Mouse (Mus musculus) fat pad, adult 2 months (tissue): ENCODE data around the gene Creb3l4.
A peak's percentile ranks its signal among the peaks of the same experiment; 100 is the strongest.

Experiments
- DNase-seq: peaks from one replicate; pipeline ENCODE4 v3.0.0-alpha.2; 2011; ENCODE audit warnings: low read depth, low spot score; ENCODE audit errors: extremely low read depth

The Creb3l4 gene

DNA sequence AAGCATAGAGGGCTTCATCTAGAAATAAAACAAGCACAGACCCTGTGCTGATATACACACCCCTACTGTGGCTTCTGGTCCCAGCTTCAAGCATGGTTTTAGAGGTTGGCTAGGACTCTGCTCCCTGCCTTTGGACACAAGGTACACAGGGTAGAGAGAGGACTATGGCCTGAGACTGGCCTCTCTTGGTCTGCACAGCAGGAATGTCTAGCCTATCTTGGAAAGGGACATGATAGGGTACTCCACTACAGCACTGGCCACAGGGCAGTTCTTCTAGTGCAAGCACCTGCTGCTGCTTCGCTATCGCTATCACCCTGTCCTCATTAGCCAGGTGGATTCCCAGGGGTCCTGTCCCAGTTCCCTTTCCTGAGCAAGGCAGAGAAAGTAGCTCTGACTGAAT is 2.1 kb downstream of the Creb3l4 start:
- DNase-seq = no peak

DNA sequence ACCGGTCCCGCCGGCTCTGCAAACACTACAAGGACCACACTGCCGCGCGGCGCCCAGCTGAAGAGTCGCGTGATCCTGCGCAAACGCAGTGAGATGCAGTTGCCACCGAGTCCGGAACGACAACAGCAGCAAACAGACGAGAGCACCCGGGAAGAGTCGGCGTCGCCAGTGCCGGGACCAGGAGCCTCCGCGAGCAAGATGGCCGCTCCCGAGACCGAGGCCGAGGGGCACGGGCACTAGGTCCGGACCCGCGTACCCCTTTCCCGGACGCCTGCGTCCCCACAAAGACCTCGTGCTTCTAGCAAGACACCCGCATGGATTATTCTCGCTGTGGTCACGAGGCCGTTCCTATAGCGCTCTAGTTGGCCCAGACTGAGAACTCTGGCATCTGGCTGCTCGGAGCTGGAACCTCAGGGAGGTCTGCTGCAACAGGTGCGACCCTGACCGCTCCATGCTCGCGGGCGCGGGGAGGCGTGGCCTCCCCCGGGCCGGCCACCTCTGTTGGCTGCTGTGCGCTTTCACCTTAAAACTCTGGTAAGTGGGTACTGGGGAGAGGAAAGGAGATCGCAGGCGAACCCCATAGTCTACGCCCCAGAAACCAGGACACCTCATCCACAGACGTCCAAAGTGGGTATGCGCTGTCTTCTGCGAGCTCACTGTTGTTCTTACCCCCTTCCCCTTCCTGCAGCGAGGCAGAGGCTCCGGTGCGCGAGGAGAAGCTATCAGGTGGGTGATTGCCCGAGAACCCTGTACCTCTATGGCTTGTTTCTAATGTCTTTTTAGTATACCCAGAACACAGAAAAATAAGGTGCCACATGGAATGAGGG is 11.6 kb downstream of the Creb3l4 start, which contains the start of gene Jtb:
Gene Jtb (plus strand): TSS at position 91 of the 827 bp plus-strand sequence.
- peak; percentile 52 for DNase-seq

DNA sequence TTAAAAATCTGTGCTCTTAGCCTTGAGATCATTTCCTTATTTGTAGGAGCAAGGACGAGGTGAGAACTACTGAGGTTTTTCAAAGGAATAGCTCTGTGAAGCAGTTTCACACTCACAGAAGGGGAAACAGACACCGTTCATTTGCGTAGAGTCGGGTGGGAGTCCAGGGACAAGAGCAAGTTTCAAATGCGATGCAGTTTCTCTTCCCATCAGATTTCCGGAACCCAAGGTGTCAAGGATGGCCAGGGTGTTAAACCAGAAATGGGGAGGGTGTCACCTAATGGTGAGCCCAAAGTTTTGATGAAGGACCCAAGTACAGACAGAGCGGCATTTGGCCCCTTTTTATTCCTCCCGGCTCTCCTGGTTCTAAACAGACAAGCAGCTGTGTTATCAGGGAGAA is 12.2 kb downstream of the Creb3l4 start:
- no peak for DNase-seq

DNA sequence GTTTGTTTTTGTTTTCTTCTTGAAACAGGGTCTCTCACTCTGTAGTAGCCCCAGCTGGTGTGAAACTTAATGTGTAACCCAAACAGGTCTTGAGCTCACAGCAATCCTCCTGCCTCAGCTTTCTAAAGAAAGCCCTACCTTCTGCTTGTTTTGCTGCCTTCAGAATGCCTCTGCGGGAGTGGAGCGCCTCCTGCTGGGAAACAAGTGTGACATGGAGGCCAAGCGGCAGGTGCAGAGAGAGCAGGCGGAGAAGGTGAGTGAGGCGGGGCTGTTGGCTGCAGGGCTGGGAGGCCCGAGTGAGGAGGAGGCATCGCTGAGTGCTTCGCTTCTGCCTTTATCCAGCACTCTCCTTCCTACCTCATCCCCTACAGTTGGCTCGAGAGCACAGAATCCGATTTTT is 19.0 kb downstream of the Creb3l4 start:
- DNase-seq = no peak

DNA sequence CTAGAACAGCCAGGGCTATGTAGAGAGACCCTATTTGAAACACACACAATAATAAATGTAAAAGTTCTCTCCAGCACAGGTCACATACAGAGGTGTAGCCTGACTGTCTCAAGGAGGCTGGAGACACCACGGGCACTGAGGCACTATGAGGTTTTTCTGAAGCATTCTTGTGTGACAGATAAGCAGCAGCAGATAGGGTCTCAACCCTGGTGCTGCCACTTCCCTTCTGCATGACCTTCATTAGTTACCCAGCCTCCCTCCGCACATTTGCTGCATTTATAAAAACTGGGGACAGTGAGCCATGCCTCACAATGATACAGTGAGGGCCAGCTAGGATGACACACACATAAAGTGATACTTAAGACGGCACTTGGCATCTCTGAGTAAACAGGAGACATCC is 20.4 kb downstream of the Creb3l4 start:
- DNase-seq = no peak

DNA sequence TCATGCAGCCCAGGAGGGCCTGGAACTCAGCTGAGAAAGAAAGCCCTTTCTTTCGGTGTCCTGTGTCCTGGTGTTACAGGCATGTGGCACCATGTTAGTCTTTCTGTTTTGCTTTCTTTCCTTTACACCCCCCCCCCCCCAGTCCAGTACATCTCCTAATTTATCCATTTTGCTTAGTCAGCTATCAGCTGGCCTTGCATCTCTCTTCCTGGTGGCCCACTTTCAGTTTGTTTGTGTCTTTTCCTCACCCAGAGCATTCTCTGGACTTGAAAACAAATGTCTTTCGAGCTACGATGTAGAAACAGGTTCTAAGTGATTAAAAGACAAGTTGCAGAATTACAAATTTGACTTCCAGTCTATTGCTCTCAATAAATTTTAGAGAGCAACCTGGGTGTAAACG is 20.9 kb downstream of the Creb3l4 start:
- no peak for DNase-seq

DNA sequence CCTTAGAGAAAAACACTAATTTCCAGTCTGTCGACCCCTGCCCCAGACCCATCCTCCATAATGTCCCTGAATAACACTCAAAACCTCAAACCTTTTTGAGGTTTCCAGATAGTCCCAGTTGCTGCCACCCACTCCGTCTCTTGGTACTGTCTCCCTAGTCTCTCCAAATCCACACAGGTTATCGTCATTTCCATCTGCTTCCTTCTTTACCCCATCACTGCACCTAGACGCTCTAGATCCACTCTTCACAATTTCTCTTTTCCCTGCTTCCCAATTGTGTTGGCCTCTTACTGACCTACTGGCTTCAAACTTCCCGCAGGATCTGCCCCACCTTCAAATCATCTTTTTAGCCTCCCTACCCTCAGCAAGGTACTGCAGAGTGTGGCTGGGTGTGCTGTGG is 22.2 kb downstream of the Creb3l4 start:
- no peak for DNase-seq

DNA sequence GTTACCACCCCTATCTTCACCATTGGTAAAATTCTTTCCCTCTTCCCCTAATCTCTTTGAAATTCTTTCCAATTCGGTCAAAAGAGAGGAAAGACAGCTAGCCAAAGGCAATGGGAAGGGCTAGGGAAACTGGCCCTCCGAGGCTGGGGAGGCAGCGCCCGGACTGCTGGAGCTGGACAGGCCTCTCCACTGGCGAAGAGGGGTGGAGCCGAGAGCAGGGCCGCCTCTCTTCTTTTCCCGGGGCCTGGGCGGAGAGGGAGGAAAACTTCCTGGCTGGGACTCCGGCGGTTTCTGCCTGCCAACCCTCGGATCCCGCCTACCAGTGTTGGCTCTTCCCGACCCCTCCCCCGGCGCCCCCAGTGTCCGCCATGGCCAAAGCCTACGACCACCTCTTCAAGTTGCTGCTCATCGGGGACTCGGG is 22.8 kb downstream of the Creb3l4 start:
- no peak for DNase-seq

DNA sequence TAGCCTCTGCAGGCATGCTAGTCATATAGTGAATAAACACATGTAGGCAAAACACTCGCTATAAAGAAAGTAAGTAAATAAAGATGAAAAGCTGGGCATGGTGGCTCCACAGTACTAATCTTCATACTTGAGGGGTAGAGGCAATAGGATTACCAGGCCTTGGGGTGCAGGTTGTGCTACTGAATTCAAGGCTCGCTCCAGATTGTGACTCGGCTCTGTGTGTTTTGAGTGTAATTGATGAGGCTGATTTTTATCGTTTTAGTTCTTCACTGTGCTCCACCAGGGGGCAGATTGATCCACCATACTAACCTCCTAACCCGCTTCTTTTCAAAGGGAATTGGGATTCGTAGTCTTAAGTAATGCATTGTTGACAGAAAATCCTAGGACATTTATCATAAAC is 23.2 kb downstream of the Creb3l4 start:
- no peak for DNase-seq

DNA sequence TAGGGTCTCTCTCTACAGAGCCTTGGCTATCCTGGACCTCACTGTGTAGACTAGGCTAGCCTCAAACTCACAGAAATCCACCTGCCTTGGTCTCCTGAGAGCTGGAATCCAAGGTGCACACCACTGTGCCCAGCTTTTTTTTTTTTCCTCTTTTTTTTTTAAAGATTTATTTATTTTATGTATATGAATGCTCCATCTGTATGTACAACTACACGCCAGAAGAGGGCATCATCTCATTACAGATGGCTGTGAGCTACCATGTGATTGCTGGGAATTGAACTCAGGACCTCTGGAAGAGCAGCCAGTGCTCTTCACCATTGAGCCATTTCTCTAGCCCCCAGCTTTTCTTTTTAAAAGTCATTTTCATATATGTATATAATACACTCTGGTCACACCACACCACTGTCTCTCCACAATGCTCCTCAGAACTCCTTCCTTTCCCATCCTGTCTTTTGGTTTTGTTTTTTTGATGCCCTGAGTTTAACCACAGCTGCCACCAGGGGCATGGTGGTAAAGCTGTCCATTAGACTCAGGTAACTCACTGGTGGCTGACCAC is 27.4 kb downstream of the Creb3l4 start:
- DNase-seq = no peak

DNA sequence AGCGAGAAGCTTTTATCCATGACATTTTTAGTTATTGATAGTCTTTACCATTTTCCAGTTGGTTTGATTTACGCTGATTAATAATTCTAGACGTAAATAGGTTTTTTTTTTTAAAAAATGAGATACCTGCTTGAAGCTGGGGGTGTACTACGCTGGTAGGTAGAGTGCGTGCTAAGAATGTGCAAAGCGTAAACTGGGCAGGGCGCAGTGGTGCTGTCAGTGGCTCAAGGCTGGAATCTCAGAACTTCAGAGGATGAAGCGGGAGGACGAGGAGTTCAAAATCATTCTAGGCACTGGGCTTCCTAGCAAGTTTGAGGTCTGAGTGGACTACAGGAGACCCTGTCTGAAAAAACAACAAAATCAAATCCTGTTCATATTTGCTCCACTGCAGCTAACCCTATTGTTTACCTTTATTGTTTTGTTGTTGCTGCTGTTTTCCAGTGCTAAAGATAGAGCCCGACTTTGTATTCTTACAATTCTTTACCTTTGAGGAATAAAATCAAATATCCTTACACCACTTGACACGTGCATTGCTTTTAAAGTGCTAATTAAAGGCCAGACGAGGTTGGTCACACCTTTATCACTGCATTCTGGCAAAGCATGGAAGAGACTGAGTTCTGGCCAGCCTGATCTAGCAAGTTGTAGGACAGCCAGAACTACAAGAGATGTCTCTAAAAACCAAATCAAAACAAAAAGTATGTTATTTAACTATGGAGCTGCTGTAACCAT is 29.2 kb downstream of the Creb3l4 start:
- DNase-seq = no peak

DNA sequence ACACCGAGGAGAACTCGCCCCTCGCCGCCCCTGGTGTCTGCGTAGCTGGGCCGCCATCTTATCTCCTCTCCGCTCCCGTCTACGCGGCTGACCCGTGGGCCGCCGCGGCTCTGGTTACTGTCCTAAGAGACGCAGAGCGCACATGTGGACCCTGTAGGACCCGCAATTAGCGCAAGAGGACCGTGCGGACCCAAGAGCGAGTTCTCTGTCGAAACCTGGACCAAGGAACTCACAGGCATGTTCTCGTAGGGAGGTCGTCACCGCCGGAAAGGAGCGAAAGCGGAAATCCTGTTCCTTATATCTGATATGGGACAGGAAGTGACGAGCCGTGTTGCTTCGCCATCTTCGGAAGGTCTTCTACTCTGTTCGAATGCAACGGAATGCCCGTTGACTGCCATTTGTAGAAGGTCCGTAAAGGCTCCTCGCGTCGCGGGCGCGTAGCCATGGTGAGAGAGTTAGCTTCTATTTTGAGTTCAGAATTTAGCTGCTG is 29.9 kb downstream of the Creb3l4 start, which contains the start of the genes Rps27 and Rab13:
Gene Rps27 (minus strand): TSS at position 275 of the 490 bp plus-strand sequence.
Gene Rab13 (plus strand): TSS at position 319 of the 490 bp plus-strand sequence.
- DNase-seq = peak; percentile 73

DNA sequence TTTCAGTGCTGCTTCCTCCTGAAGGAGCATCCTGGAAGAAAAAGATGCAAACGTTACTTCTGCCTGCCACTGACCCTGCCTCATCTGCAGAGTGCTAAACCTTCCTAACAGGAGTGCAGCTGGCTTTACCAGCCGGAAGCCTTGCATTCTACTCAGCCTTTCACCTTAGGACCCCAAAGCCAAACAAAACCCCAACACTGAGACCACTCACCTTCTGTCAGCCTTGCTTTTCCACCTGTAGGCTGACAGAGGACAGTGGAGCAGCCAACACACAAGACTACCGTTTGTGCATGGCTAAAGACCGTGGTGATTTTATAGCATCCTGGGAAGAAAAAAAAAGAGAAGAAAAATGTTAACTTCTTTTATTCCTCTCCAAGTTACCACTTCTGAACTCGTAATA is 30.6 kb downstream of the Creb3l4 start:
- no peak for DNase-seq

DNA sequence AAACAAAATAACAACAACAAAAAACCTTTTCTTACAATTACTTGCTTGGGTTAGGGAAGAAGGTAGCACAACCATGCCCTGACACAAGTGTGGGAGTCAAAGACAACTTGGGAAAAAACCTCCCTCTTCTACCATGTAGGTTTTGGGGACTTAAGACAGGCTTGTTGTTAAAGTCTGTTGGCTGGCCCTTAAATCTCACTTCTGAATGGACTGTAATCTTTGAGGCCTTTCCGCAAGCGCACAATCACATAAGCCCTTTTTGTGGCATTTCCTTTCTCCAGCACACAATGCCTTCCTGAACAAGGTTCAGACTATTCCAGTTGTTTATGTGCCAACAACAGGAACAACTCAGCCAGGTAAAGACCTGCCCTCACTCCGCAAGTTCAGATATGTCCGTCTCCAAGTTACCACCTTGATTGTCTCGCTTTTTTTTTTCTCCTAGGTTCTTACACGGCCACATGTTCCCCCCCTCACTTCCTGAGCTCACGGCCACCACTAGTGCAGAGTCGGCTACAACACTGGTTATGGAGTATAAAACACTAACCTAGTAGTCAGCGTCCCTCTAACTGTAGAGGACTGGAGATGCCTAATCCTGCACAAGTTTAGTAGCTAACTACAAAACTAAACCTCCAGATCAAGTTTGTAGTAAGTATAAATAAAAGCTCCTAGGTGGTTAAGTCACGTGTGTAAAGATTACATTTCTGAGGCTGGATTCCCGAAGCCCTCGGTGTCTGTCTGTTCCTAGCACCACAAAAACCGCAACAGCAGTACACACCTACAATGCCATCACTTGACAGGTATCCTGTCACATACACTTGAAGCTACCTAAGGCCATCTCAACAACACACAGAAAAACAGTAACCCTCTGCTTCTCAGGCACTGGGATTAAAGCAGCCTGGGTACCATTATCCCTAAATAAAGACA is 31.6 kb downstream of the Creb3l4 start:
- DNase-seq = no peak

DNA sequence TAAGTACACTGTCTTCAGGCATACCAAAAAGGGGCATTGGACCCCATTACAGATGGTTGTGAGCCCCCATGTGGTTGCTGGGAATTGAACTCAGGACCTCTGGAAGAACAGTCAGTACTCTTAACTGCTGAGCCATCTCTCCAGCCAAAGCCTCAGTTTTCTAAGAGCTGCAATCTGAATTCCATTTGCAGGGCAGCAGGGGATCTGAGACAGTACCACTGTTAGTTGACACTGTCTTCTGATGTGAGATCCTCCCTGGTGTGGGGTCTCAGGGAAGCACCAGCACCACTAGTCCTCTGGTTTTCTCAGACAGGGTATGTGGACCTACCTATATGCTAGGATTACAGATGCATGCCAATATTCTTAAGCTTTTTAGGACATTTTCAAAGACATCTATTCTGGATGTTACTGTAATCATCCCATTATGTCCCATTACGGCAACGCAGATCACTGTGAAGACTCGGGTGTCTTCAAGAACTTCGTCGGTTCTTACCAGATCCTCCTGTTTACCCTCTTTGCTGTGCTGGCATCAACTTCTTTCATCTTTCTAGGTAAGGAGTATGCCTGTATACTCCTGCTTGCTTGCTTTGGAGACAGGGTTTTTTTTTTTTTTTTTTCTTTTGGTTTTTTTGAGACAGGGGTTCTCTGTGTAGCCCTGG is 33.3 kb downstream of the Creb3l4 start:
- no peak for DNase-seq

DNA sequence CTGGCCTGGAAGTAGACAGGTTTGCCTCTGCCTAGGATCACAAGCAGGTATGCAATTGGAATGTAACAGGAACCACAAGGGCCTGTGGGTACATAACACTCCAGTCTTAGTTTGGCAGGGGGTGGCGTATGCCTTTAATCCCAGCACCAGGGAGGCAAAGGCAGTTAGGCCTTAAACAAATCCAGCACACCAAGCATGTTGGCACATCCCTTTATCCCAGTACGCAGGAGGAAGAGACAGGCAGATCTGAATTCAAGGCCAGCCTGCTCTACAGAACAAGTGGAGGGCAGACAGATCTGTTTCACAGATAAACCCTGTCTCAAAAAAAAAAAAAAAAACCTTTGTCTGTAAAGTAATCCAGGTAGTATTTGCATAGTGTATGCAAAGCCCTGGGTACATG is 34.6 kb downstream of the Creb3l4 start:
- peak; percentile 78 for DNase-seq

DNA sequence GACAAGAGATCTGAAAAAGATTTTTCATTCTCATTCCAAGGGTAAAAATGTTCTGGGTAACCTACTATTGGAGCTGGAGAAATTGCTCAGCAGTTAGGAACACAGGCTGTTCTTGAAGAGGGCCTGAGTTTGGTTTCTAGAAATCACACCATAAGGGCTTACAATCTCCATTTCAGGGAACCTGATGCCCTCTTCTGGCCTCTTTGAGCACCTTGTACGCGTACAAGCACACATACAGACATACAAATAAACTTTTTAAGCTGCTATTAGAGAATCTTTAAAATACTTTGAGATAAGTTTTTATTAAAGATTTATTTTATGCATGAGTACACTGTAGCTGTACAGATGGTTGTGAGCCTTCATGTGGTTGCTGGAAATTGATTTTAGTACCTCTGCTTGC is 38.7 kb downstream of the Creb3l4 start:
- no peak for DNase-seq

DNA sequence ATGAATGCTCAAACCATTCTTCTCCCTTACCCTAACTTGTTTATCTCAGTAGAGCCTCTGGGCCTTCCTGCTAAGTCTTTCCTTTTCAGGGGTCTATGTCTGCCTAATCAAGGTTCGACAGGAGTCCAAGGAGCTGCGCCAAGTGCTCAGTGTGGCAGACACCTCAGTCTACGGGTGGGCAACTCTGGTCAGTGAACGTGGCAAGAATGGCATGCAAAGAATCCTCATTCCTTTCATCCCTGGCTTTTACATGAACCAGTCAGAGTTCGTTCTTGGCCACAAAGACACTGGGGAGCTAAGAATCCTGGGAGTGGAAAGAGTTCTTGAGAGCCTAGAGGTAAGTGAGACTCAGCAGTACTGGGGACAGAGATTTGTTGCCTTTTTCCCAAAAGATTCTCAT is 39.7 kb downstream of the Creb3l4 start:
- DNase-seq = no peak

DNA sequence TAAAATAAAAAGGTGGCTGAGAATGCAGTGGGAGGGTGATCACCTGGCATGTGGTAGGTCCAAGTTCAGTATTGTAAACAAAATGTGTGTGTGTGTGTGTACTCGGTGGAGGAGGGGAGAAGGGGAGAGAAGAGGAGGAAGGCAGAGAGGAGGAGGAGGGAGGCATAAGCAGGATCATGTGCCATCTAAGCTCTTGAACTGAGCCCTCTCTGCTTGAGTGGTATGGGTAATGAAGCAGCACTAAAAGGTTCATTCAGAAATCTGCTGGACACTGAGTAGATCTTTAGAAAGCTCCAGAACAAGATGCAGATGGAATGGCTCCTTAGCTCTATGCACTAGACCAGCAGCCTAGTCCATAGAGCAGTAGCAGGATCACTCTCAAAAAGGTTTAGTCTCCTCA is 40.4 kb downstream of the Creb3l4 start:
- no peak for DNase-seq

DNA sequence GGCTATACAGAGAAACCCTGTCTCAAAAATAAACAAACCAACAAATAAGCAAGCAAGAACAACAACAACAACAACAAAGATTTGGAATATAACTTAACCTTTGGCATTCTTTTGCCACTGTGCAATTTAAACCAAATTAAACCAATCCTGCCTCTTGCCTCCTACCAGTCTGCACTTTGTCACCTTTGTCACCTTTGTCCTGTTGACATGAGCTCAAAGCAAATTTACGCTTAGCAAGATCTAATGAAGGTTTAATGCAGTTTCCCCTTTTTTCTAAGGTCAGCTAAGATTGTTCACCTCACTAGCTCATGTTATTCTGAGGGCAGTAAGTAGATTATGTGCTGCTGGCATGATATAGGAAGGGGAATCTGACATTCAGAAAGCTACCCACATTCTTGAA is 45.8 kb downstream of the Creb3l4 start:
- no peak for DNase-seq
